Mouse (Mus musculus): Measurements from ENCODE around the gene Pip4p1.
A peak's percentile ranks its signal among the peaks of the same experiment; 100 is the strongest.
"Not testable (repeated sequence)": the region's sequence is repeated elsewhere in the genome, so short reads cannot be mapped to it uniquely, and the experiment has no call there.

Pip4p1 gene

DNA sequence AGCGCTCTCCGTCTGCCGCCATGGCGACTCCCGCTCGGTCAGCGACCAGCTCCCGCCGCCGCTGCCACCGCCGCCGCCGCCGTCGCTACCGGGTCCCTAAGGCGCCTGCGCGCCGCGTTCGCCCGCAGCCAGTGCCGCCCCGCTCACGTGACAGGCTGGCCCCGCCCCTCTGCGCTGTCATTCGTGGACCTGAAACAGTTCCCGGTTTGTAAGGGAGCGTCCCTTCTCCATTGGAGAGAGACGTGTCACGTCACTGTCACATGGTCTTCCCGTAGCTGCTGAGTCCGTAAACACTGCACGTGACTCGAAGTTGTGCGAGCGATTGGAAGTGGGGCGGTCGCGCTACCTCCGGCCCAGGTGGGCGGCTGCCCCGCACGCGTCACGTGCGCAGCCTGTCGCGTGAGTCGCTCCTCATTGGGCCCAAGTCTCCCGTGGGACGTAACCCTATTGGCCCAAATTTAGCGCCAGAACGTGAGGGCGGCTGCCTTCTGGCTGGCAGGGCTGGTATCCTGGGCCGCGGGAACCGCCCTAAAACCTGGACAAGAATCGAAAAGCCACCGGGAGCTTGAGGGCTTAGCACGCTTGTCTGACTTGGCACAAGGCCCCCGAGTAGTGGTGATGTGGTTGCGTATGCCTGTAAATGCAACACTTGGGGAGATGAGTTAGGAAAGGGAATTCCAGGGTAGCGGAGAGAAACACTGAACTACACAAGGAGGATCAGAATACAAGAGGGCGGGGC, at the start of gene Pip4p1, which contains the start of gene Pnp:
TSS of gene Pip4p1 (minus strand) at position 103 of the 739 bp plus-strand sequence.
TSS of gene Pnp (plus strand) at position 329 of the 739 bp plus-strand sequence.
- DNase-seq: peak; percentile 99

DNA sequence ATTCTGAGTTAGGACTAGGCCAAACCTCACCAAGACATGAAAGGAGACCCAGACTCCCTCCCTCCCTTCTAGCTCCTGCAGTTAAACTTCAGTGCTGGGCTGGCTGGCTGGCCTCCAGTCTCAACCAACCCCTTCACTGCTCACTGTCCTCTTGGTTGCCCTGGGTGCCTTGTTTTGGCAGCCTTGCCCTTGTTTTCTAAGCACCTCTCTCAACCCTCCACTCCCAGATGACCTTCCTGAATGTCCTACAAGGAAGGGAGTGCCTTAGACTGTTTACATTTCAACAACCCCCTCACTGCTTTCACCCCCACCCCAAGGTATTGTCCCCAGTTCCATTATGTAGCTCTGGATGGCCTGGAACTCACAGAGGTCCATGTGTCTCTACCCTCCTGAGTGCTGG, 49.0 kb upstream of the Pip4p1 start:
- DNase-seq: no peak

- not testable (repeated sequence) for DNase-seq
Observed at GRCm38 (mm10) chr14:50978451-50978850, 47.8 kb upstream of the Pip4p1 start.

GRCm38 (mm10) chr14:50976674-50977073, 46.0 kb upstream of the Pip4p1 start:
- DNase-seq: no peak

GRCm38 (mm10) chr14:50975001-50975400, 44.3 kb upstream of the Pip4p1 start:
- DNase-seq: no peak

- no peak for DNase-seq
Observed at GRCm38 (mm10) chr14:50973700-50974099, 43.0 kb upstream of the Pip4p1 start.

DNA sequence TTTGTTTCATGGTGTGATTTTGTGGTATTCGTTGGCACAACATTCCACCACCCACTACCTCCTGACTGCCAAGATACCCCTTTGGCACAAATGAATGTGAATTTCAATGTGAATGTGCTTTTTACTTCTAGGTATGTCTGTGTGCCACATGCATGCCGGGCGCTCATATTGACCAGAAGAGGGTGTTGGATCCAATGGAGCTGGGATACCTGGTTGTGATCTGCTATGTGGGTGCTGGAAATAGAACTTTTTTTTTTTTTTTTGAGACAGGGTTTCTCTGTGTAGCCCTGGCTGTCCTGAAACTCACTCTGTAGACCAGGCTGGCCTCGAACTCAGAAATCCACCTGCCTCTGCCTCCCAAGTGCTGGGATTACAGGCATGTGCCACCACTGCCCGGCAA, 42.4 kb upstream of the Pip4p1 start:
- not testable (repeated sequence) for DNase-seq

DNA sequence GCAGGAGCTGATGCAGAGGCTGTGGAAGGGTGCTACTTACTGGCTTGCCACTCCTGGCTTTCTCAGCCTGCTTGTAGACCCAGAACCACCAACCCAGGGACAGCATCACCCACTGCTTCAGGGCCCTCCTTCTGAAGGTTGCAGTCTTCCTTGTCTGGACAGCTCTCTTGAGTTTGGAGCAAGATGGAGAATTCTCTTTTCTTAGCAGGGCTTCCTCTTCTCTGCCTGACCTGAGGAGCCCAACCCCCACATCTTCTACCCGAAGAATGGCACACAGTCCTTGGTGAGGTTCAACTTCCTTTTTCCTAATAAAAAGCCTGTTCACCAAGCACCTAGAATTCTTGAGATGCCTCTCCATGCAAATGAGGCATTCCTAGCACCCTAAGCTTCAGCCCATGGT, 40.2 kb upstream of the Pip4p1 start:
- no peak for DNase-seq

DNA sequence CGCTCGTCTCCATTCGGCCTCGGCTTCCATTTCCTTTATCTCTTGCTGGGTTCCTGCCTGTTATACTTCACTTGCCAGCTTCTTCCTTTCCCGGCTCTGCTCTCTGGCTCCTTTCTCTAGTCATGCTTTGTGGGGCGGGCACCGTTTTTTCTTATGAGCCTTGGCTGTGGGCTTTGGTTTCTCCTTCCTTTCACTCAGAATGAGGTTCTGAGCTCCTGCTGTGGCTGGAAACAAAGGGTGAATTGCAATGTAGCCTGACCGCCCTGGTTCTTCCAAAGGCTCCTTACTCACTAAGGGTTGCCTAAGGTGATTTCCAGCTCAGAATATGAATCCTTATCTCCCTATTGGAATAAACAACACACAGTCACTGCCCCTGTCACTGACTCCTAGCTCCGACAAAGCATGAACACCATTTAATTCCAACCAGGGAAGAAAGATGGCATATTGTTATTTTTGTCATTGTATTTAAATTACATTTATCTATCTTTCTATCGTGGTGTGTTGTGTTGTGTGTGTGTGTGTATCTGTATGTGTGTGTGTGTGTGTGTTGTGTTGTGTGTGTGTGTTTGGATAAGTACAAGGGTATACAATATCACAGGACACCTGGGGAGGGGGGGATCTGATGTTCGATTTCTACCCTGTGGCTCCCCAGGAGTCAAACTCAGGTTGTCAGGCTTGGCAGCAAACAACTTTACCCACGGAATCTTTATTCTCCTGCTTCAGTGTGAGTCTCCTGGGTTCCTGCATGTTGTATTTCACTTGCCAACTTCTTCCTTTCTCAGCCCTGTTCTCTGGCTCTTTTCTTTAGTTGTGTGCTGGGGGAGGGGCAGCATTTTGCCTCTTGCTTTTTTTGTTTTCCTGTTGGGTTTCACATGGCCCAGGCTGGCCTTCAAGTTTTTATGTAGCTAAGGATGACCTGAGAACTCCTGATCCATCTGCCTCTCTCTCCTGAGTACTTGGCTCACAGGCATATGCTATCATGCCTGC, 39.2 kb upstream of the Pip4p1 start:
- peak; percentile 60 for DNase-seq

DNA sequence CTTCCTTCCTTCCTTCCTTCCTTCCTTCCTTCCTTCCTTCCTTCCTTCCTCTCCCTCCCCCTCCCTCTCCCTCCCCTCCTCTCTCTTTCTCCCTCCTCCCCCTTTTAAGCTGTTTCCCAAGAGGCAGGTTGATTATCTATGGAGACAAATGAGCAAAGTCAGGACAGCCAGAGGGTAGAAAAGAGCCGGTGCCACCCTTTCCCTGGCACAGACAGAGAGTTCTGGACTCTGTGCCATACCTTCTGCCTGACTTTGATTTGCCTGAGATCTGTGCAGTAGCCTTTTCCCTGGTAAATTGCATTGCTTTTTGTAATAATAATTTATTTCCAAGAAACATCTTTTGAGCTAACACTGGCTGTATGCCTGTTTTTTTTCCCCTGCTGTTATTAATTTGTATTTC, 38.4 kb upstream of the Pip4p1 start:
- DNase-seq: peak; percentile 15 to 30

- no peak for DNase-seq
Observed at GRCm38 (mm10) chr14:50968216-50968980, 37.7 kb upstream of the Pip4p1 start.

DNA sequence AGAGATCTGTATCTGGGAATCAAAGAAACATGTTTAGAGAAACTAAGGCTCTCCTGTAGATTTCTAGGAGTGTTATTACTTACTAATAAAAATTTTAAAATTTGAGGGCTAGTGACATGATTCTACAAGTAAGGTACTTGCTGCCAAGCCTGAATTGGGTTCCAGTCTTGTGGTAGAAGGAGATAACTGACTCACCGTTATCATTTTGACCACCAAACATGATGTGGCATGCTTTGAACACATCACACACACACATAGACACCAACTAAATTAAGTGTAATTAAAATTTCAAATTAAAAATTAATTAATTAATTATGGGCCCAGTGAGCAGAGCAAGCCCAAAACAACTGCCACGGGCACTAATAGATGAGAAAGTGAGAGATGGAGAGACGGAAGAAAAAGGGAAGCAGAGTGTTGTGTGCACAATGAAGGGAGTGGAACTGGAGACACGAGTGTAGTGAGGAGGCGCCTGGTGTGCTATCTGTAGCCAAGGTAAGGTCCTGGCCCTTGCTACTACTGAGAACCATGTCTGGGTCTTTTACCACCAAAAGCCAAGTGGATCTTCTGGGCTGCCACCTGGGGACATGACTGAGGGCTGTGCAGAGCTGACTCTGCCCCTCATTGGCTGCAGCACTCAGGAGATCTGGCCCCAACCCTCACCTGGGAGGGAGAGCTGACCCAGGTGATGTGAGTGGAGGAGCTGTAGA, 27.8 kb upstream of the Pip4p1 start:
- not testable (repeated sequence) for DNase-seq

DNA sequence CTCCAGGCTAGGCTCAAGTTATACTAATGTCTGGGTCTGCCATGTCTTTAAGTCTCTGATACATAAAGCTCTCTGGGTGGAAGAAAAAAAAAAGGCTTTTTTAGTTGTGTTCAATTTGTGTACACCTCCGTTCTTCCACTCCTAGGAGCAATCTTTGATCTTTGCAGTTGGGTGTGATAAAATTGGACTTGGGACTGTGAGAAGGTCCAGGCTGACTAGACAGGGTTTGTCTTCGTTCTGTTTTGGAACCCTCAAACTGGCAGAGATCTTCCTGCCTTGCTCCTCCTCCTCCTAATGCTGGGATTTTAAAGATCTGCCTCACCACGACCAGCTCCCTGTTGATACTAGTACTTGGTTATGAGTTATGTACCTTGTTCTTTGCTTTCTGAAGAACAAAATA, 26.5 kb upstream of the Pip4p1 start:
- DNase-seq: not testable (repeated sequence)

- DNase-seq: not testable (repeated sequence)
Observed at GRCm38 (mm10) chr14:50956724-50957123, 26.1 kb upstream of the Pip4p1 start.

- DNase-seq: peak; percentile 69 to 76
Observed at GRCm38 (mm10) chr14:50955942-50956508, 25.4 kb upstream of the Pip4p1 start, which contains the start of gene Pnp2. Gene Pnp2 (plus strand): TSS chr14:50955992.

DNA sequence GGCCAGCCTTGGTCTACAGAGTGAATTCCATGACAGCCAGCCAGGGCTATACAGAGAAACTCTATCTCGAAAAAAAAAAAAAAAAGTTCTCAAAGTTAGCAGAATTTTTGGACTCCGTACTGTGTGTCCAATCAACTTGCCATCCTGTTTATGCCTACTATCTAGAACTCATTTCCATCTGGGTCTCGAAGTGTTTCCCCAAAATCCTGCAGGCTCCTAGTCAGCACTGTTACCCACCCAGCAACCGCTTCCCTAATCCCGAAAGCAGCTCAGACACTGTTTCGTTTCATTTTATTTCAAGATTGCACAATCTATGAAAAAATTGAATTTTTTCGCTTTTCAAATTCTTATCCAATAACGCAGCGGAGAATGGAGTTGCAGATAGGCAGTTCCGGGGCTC, 24.8 kb upstream of the Pip4p1 start:
- no peak for DNase-seq

GRCm38 (mm10) chr14:50945526-50945925, 14.9 kb upstream of the Pip4p1 start:
- not testable (repeated sequence) for DNase-seq

DNA sequence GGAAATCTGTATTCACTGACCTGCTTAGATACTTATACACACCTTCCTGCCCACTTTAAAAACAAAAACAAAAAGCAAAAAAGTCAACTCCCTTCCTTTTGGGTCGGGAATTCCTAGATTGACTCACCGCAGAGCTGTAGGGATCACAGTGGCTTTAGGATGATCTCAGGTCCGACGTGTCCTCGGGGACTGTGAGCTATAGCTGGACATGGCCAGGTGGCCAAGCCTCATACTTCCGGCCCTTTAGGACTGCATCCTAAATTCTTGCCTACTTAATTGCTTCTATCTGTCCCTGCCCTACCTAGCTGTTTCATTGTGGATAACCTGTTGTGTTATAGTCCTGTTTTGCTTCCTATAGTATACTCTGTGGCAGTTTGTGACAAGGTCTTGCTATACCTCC, 14.4 kb upstream of the Pip4p1 start:
- peak in 1 of 2 experiments; percentile 6 for DNase-seq

GRCm38 (mm10) chr14:50944668-50945033, 14.0 kb upstream of the Pip4p1 start:
- DNase-seq: not testable (repeated sequence)

DNA sequence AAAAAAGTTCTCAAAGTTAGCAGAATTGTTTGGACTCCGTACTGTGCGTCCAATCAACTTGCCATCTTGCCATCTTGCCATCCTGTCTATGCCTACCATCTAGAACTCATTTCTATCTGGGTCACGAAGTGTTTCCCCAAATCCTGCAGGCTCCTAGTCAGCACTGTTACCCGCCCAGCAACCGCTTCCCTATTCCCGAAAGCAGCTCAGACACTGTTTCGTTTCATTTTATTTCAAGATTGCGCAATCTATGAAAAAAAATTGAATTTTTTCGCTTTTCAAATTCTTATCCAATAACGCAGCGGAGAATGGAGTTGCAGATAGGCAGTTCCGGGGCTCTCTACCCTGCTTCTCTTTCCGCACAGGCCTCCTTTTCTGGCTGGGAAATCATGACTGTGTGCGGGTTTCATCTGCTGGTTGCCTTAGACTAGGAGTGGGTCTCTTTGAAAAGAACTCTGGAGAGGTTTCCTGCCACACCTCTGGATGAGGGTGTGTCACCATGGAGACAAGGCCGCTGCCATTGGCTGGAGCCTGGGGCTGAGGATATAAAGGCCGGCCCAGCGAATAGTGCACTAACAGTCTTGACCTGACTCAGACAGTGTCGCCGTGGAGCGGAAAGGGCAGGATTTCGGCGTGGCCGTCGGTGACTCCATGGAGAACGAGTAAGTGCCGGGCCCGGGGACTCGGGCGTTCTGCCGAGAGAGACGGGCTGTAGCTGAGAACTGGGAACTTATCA, 13.4 kb upstream of the Pip4p1 start, which contains the start of gene Gm49342:
TSS of gene Gm49342 (plus strand) at position 586 of the 736 bp plus-strand sequence.
- peak; percentile 93 for DNase-seq

GRCm38 (mm10) chr14:50938940-50939339, 8.3 kb upstream of the Pip4p1 start:
- DNase-seq: no peak

All from cerebellum, postnatal 14 days (tissue).